Mouse (Mus musculus) E14TG2a.4 (cell line): Measurements from ENCODE around the gene Prm2.

Experiments used
- CTCF ChIP-seq: conservative IDR thresholded peaks from 2 replicates; pipeline ENCODE4 v1.5.1; 2014; ENCODE audit warnings: low read length
- POU5F1 ChIP-seq: IDR thresholded peaks from 2 replicates; pipeline ENCODE4 v1.6.1; 2014; ENCODE audit warnings: low read length, borderline replicate concordance

DNA sequence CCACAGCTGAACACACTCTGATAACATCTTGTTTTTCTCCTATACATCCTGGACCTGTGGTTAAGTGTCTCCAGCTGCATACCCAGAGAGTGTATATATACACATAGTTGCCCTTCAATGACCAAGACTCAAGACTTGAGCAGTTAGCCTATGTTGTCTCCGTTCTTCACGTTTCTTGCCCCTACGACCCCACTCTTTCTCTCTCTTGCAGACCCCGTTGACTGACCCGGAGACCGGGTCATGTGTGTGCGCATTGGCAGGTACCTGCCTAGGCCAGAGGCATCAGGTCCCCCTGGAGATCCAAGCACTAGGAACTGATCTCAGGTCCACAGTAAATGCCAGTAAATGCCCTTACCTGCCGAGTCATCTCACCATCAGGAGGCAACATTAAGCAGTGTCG, 31.3 kb upstream of the Prm2 start:
- TF ChIP-seq CTCF (no peak), POU5F1 (no peak)
